Mouse (Mus musculus): ENCODE measurements around the gene Eno1.
"Not testable (repeated sequence)": the region's sequence is repeated elsewhere in the genome, so short reads cannot be mapped to it uniquely, and the experiment has no call there.

The Eno1 gene

DNA sequence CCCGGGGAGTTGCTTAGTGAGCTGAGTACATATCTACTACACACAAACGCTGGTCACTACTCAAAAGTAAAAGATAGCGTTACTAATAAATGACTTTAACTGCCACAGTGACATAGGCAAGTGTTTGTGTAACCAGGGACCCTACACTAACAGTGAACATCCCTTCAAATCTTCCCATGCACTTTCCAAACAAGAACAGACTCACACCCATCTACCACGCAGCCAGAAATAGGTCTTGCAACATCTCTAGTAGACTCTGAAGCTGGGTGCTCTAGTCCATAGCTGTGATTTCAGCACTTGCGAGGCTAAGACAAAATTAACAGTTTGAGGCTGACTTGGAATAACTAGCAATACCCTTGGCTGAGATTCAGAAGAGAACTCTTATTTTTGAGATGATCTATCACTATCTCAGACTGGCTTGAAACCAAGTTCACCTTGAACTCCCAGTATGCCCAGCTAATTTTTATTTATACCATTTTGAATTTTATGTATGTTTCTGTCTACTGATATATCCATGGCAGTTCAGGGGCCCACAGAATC lies 13.3 kb downstream of the Eno1 start:
- DNase-seq (ENCODE audit: low spot score in 2 of 2): no peak

DNA sequence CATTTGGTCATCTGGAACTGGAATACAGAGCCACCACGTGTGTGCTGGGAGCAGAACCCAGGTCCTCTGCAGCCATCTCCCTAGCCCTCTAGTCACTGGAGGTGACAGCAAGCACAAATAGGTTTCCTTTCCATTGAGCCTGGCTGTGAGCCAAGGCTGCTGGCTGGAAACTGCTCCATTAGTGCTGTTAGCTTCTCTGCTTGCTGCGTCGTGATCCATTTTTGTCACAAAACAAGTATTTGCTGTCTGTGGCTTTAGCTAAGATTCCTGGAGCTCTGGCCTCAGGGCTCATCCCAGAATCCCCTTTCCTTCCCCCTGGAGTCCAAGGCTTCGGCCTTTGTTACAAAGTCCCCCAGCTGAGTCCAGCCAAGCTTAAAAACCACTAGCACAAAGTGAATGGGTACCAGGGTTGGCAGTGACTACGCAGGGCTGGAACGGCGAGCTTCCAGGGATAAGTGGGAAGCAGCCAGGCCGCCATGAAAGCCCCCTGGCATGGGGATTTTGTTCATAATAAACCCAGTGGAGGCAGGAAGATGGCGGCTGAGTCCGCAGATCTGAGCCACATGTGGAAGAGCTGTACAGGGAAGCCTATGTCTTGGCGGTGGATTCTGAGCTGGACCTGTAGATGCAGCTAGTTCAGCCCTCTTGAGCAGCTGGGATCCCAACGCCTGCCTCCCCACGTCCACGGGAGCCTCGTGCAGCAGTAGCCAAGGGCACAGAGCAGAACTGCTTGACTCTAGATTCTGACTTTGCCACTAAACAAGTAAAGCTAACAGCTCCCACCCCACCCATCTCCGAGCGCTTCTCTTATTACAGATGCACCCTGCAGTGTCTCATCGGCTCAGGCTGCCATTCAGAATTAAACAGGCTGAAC lies 14.3 kb downstream of the Eno1 start:
- DNase-seq (ENCODE audit: low spot score in 2 of 2): no peak

- DNase-seq (ENCODE audit: low spot score in 2 of 2): no peak
Measured at GRCm38 (mm10) chr4:150254416-150254815, 17.9 kb downstream of the Eno1 start.

DNA sequence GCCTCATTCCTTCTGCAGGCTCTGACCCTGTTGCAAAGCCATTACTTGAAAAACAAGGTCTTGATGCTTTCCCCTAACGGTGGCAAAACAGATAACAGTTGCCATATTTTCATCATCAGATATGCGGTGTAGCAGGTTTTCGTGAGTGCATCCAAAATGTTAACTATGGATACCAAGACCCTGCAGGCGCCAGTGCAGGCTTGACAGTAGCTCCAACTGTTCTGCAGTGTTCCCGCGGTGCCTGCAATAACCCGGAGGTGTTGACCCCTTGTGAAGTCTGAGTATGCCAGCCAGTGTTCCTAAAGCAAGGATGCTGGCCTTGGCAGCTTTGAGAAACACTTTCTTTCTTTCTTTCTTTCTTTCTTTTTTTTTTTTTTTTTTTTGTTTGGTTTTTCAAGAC lies 18.7 kb downstream of the Eno1 start:
- DNase-seq (ENCODE audit: low spot score in 2 of 2): no peak

GRCm38 (mm10) chr4:150257252-150258204 lies 21.0 kb downstream of the Eno1 start:
- DNase-seq (ENCODE audit: low spot score in 2 of 2): peak in 1 of 2 experiments; percentile 71

DNA sequence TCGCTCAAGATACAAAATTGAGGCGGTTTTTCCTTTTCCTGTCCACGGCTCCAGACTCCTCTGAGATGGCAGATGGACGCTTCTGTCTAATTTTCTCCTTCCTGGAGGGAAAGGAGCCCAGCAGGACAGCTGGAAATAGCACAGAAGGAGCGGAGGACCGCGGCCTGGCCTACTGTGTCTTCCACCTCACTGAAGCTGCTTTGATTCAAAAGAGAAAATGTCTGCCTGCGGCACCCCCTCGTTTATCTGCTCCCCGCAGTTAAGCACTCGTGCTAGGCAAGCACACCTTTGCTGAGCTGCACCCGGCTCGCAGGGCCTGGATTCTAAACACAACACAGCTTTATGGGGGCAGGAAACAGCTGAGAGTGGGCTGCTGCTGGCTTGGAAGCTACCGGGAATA lies 21.9 kb downstream of the Eno1 start:
- DNase-seq (ENCODE audit: low spot score in 2 of 2): peak in 1 of 2 experiments; percentile 39

GRCm38 (mm10) chr4:150259577-150259976 lies 23.1 kb downstream of the Eno1 start:
- DNase-seq (ENCODE audit: low spot score in 2 of 2): no peak

DNA sequence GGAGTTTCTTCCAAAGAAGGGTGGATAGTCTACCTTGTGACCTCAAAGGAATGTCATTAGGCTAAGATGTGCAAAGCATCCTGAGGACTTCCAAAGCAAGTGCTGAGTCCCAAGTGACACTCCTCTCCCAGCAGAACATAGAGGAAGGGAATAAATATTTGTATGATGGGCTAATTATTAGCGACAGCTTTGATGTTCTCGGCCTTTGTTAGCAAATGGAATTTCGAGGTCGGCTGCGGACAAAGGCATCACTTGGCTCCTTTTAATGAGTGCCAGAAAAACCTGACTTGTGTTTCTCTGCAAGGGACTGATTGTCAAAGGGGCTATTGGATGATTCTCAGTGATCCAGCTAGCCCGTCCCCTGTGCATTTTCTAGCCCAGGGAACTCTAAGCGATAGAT lies 23.6 kb downstream of the Eno1 start:
- no peak for DNase-seq (ENCODE audit: low spot score in 2 of 2)

GRCm38 (mm10) chr4:150260745-150261144 lies 24.2 kb downstream of the Eno1 start:
- DNase-seq (ENCODE audit: low spot score in 2 of 2): no peak

DNA sequence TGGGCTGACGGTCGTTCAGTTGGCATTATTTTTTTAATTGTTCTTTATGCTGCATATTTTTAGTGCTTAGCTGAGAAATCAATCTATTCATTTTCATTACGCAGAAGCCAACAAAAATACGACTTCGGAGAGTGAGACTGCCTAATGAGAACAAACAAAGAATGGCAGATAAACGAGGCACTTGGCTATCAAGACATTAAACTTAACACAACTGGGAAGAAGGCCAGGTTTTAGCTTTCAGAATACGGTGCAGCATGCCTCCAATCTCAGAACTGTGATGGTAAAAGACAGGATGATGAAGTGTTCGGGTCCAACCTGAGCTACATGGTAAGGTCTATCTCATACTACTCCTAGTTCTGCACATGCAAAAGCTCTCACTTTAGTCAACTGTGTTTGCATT lies 25.8 kb downstream of the Eno1 start:
- no peak for DNase-seq (ENCODE audit: low spot score in 2 of 2)

- no peak for DNase-seq (ENCODE audit: low spot score in 2 of 2)
Measured at GRCm38 (mm10) chr4:150264903-150265302, 28.4 kb downstream of the Eno1 start.

DNA sequence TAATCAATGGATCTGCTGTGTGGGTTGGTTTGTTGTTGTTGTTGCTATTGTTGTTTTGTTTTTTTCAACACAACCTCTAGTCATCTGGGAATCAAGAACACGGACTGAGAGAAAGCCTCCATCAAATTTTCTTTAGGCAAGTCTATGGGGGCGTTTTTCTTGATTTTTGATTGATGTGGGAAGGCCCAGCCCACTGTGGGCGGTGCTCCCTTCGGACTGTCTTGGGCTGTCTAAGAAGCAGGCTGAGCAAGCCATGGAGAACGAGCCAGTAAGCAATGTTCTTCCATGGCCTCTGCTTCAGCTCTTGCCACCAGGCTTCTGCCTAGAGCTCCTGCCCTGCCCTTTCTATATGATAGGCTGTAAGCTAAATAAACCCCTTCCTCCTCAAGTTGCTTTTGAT lies 28.9 kb downstream of the Eno1 start:
- DNase-seq (ENCODE audit: low spot score in 2 of 2): no peak

DNA sequence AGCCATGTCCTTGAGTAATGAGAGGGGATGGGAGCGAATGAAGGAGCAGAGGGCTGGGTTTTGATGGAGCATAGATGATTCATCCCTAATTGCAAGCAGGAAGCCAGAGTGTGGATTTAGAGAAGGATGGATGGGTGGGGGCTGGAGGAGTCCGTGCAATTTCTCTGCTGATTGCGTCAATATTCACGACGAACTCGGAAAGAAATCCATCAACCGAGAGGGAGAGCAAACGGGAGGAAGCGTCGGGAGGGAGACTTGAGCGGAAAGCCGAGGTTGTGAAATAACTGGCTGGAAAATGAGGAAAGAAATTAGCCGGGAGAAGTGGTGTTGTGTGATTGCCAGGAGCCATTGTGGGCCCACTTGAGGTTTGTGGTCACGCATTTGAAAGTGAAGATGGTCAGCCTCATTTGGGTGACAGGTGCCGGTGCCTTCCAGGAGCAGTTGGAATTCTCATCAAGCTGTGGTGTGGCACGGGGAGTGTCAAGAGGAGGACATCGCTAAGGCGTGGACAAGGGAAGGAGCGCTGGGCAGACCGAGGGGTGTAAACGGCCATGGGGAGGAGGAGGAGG lies 30.2 kb downstream of the Eno1 start:
- DNase-seq (ENCODE audit: low spot score in 2 of 2): no peak

DNA sequence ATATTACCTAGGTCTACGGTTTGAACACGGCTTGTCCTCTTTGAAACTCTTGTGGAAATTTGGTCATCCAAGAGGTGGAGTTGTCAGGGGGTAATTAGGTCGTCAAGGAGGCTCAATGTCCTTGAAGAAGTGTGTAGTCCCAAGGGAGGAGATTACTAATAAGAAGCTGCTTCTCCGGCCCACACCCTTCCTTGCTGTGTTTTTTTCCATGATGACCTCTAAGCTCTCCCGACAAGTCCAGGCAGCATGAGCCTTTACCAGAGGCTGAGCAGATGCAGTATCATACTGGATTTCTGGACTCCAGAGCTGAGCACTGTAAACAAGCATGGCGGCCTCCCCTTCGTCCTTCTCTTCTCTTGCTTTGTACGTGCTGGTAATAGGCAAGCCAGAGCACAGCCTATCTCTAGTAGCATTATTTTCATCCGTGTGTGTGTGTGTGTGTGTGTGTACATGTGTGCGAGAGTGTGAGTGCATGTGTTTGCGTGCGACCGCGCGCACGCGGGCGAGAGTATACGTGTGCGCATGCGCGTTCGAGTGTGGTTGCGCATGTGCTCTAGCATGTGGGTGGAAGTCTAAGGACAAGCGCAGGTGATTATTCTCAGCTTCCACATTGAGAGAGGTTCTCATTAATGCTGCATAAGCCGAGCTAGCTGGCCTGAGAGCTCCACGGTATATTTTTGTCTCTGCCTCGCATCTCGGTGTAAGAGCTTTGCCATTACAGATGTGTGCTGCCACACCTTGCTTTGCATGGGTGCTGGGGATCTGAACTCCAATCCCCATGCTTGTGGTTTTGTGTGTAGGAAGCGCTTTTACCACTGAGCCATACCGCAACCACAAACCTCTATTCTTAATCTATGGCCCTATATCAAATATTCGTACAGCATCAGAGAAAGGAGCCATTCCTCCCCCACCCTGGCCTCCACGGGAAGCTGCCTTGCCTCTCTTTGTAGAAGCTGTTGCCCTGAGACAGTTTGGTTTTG lies 32.4 kb downstream of the Eno1 start:
- no peak for DNase-seq (ENCODE audit: low spot score in 2 of 2)

DNA sequence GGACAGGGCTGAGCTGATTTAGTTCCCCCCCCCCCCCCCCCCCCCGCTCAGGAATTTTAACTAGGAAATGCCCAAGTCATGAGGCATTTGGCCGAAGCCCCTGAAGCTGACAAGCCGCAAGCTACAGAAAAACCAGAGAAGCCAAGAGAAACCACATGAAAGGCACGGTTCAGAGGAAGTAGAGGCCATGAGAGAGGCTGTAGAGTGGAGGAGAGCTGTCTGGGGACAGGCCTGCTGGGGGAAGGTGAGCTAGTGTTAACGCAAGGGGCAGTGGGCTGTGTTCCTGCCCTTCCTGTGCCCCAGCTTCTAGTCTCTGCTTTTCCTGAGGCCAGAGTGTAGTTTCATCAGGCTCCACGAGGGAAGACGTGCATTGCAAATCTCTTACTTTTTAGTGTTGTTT lies 33.2 kb downstream of the Eno1 start:
- DNase-seq (ENCODE audit: low spot score in 2 of 2): no peak

DNA sequence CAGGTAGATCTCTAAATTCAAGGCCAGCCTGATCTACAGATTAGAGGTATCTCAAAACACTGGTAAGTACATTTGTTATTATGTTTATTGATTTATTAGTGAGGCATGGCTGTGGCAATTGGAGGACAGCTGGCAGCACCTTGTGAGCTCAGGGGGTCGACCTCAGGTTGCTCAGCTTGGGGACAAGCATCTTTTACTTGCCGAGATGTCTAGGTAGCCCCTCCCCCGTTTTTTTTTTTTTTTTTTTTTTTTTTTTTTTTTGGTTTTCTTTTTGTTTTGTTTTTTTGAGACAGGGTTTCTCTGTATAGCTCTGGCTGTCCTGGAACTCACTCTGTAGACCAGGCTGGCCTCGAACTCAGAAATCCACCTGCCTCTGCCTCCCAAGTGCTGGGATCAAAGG lies 34.2 kb downstream of the Eno1 start:
- not testable (repeated sequence) for DNase-seq (ENCODE audit: low spot score in 2 of 2)

DNA sequence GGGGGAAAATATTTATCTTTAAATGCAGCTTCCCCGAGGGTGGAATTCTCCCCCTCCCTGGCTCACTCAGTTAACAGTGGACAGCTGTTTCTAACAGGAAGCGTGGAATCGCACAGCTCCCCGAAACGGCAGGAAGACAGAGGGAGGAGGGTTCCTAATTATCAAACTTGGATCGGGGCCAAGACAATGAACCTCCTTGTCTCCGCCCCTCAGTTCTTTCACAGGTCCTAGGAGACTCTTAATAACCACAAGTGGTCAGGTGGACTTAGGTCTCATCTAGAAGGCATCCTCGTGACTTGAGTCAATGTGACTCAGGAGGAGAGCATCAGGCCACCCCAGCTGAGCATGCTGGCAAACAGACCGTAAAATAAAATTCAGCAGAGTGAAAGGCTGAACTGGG lies 36.2 kb downstream of the Eno1 start:
- DNase-seq (ENCODE audit: low spot score in 2 of 2): no peak

- no peak for DNase-seq (ENCODE audit: low spot score in 2 of 2)
Measured at GRCm38 (mm10) chr4:150275531-150275930, 39.0 kb downstream of the Eno1 start.

- DNase-seq (ENCODE audit: low spot score in 2 of 2): not testable (repeated sequence)
Measured at GRCm38 (mm10) chr4:150279336-150279735, 42.8 kb downstream of the Eno1 start.

GRCm38 (mm10) chr4:150280002-150280401 lies 43.5 kb downstream of the Eno1 start:
- DNase-seq (ENCODE audit: low spot score in 2 of 2): no peak

DNA sequence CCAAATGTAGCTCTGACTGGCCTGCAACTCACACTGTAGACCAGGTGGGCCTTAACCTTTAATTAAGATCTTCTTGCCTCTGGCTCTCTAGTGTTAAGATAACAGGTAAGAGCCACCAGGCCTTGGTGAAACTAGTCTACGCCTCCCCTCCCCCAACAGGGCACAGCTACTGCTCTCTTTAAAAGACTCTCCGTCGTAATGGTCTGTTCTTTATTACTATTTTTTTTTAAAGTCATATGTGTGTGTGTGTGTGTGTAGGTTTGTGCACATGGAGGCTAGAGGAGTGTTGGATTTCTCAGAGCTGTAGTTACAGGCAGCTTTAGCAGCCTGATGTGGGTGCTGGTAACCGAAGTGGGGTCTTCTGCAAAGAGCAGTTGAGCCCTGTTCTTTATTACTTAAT lies 43.9 kb downstream of the Eno1 start:
- DNase-seq (ENCODE audit: low spot score in 2 of 2): no peak

All from left cerebral cortex, adult 9 months (tissue).